Mouse (Mus musculus) intestine, embryonic 15.5 days (tissue): ENCODE measurements around the gene Gpx4. TPM values are rescaled to one million over a fixed set of nuclear protein-coding genes. Genes with fewer than 3 reads are reported as not detected.
"Not testable (repeated sequence)": the region's sequence is repeated elsewhere in the genome, so short reads cannot be mapped to it uniquely, and the experiment has no call there.

Source experiments
- ATAC-seq: fragments of 200-750 bp; cut with Nextera tagmentation; 2 replicates; pipeline ENCODE4 v1.8.0; 2017; ENCODE audit warnings: moderate TSS enrichment, moderate library complexity
- H3K27ac ChIP-seq: fragments of 300-500 bp; sonication (generic); 2 replicates; pipeline ENCODE4 v1.5.1; 2015; ENCODE audit warnings: mild to moderate bottlenecking, inconsistent platforms
- H3K27me3 ChIP-seq: fragments of 300-500 bp; sonication (generic); replicated peaks from 2 replicates; pipeline ENCODE4 v1.6.1; 2015; ENCODE audit warnings: inconsistent platforms
- H3K36me3 ChIP-seq: fragments of 300-500 bp; sonication (generic); 2 replicates; pipeline ENCODE4 v1.6.1; 2015; ENCODE audit warnings: inconsistent platforms
- H3K4me1 ChIP-seq: fragments of 300-500 bp; sonication (generic); replicated peaks from 2 replicates; pipeline ENCODE4 v1.6.1; 2015; ENCODE audit warnings: inconsistent platforms
- H3K4me2 ChIP-seq: fragments of 300-500 bp; sonication (generic); replicated peaks from 2 replicates; pipeline ENCODE4 v1.6.1; 2015; ENCODE audit warnings: mild to moderate bottlenecking, inconsistent platforms
- H3K4me3 ChIP-seq: fragments of 300-500 bp; sonication (generic); replicated peaks from 2 replicates; pipeline ENCODE4 v1.5.1; 2015; ENCODE audit warnings: inconsistent platforms
- H3K9ac ChIP-seq: fragments of 300-500 bp; sonication (generic); 2 replicates; pipeline ENCODE4 v1.6.1; 2015; ENCODE audit warnings: inconsistent platforms
- H3K9me3 ChIP-seq: fragments of 300-500 bp; sonication (generic); 2 replicates; pipeline ENCODE4 v1.6.1; 2016; ENCODE audit warnings: inconsistent platforms
- WGBS: fragments of 180-500 bp; shearing (Covaris S2); methylation state at CpG from one replicate; pipeline ENCODE4 v1.1.7; 2015; 5-methylcytosine and 5-hydroxymethylcytosine counted together
- polyA plus RNA-seq: library from polyadenylated mRNA; unstranded; fragments of >200 nt; fragmentation: Nextera tagmentation; extraction: Ambion mirVana; gene quantifications from 2 replicates; pipeline ENCODE4 v1.2.1, GENCODE M21; 2015

Gene Gpx4
- polyA plus RNA-seq, 1 experiment from 2014 or later = 712 TPM

DNA sequence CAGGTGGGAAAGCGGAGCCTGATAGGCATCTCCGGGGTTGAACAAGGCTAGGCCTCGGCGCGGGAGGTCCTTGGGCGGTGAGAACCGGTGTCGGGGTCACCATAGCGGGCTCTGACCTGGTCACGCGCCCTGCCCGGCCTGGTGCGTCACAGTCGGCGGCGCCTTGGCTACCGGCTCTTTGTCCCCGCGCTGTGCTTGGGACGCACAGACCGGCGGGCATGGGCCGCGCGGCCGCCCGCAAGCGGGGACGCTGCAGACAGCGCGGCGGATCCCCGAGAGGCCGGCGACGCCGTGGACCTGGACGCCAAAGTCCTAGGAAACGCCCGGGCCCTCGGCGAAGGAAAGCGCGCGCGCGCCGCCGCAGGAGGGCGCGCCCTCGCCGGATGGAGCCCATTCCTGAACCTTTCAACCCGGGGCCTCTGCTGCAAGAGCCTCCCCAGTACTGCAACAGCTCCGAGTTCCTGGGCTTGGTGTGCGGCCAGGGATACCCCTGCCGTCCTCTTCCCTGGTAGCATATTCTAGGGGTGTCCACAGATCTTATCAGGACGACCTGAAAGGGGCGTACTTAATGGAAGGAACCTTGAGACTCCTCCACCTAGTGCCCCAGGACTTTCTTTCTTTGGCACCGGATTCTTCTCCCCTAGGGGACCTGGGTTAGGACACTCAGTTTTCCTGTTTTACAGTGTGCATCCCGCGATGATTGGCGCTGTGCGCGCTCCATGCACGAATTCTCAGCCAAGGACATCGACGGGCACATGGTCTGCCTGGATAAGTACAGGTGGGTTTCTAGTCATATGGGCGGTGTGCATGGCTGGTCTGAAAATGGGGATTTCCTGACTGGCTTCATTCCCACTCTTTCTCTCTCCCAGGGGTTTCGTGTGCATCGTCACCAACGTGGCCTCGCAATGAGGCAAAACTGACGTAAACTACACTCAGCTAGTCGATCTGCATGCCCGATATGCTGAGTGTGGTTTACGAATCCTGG lies 7.2 kb downstream of the Gpx4 start:
- H3K27ac ChIP-seq = peak overlapping the region; percentile 96
- no peaks in the 10 kb centered on the region for H3K27me3 ChIP-seq
- H3K4me2 ChIP-seq = peak overlapping the region; percentile 77
- peak; percentile 50 for ATAC-seq
- peak overlapping the region; percentile 86 for H3K9ac ChIP-seq
- WGBS = under 1% methylated on average over 77 of the region's 77 CpGs
- H3K36me3 ChIP-seq = peaks cover 27% of the 10 kb centered on the region
- H3K9me3 ChIP-seq = no peaks in the 10 kb centered on the region
- H3K4me3 ChIP-seq = peak overlapping the region; percentile 81
- H3K4me1 ChIP-seq = peaks cover 36% of the 10 kb centered on the region

DNA sequence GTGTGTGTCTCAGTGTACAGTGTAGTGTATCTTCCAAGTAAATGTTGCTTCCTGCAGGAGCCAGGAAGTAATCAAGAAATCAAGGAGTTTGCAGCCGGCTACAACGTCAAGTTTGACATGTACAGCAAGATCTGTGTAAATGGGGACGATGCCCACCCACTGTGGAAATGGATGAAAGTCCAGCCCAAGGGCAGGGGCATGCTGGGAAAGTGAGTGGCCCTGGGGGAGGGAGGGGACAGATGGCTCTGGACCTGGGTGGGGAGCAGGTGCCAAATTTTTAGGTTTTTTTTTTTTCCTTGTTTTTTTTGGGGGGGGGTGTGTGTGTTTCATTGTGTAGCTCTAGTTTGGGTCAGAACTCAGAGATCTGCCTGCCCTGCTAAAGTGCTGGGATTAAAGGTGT lies 7.9 kb downstream of the Gpx4 start:
- peaks cover 36% of the 10 kb centered on the region for H3K4me1 ChIP-seq

DNA sequence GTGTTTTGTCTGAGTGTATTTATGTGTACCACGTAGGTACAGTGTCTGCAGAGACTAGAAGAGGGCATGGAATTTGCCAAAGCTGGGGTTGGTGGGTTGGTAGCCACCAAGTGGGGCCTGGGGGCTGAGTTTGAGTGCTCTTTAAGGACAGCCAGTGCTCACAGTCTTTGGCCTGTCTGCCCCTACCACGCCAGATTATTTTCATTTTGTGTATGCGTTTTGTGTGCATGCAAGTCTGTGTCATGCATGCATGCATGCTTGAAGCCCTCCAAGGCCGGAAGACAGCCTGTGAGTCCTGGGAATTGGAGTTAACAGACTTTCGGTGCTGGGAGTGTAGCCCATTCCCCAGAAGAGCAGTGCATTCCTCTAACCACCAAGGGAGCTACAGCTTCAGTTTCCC lies 8.4 kb downstream of the Gpx4 start:
- Histone ChIP-seq H3K4me3 (peak overlapping the region; percentile 81), H3K36me3 (peaks cover 38% of the 10 kb centered on the region), H3K4me2 (peak overlapping the region; percentile 77), H3K27me3 (no peaks in the 10 kb centered on the region), H3K27ac (peak overlapping the region; percentile 54; the same call in 1 of the 2 replicates), H3K9me3 (no peaks in the 10 kb centered on the region), H3K4me1 (peaks cover 36% of the 10 kb centered on the region), H3K9ac (peak overlapping the region; percentile 14)
- no peak for ATAC-seq
- 73% methylated on average over 5 of the region's 5 CpGs for WGBS

More for the DNA sequence above, 7.9 kb downstream of the Gpx4 start:
- H3K27ac ChIP-seq, H3K9me3 ChIP-seq, H3K27me3 ChIP-seq, ATAC-seq: not testable (repeated sequence)
- Histone ChIP-seq H3K36me3 (peaks cover 34% of the 10 kb centered on the region), H3K9ac (peak overlapping the region; percentile 86), H3K4me2 (peak overlapping the region; percentile 77), H3K4me3 (peak overlapping the region; percentile 81)
- WGBS = 24% methylated on average over 3 of the region's 3 CpGs

DNA sequence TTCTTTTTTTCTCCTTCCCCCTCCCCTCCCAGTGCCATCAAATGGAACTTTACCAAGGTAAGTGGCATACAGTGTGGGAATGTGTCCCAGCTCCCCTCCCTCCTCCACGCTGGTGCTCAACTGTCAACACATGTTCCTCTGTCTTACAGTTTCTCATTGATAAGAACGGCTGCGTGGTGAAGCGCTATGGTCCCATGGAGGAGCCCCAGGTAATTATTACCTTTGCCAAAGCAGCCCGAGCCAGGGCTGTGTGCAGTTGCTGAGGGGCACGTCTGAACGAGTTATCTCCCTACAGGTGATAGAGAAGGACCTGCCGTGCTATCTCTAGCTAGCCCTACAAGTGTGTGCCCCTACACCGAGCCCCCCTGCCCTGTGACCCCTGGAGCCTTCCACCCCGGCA lies 8.9 kb downstream of the Gpx4 start:
- Histone ChIP-seq H3K36me3 (peaks cover 39% of the 10 kb centered on the region), H3K27ac (peak overlapping the region; percentile 54; the same call in 1 of the 2 replicates), H3K4me3 (no peak overlapping the region), H3K27me3 (no peaks in the 10 kb centered on the region), H3K4me2 (peak overlapping the region; percentile 77), H3K9ac (0 out of 2 replicates have a peak overlapping the region, but pooled peaks have one; percentile 14), H3K4me1 (peaks cover 32% of the 10 kb centered on the region), H3K9me3 (no peaks in the 10 kb centered on the region)
- WGBS = 66% methylated on average over 9 of the region's 10 CpGs
- no peak for ATAC-seq

DNA sequence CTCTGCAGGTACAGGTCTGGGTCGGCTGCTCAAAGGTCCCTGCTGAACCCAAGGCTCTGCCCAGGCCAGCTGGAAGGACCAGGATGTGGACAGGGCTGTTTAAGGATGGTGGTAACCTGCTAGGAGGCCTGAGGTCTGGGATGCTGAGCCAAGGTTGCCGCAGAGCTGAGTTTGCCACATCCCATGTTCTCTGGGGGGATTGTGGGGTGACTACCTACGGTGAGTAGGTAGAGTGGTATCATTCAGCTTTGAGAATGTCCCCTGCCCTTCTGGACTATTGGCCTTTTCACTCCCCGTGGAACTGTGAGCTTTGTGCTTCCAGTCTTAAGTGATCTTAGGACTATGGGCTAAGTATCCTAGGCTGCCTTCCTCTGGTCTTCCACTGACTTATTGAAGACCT lies 9.5 kb downstream of the Gpx4 start:
- 77% methylated on average over 4 of the region's 4 CpGs for WGBS
- H3K4me3 ChIP-seq = no peak overlapping the region
- no peak for ATAC-seq
- H3K4me2 ChIP-seq = peak overlapping the region; percentile 33
- peak overlapping the region; percentile 22; the same call in 1 of the 2 replicates for H3K27ac ChIP-seq
- peaks cover 26% of the 10 kb centered on the region for H3K4me1 ChIP-seq
- H3K9ac ChIP-seq = no peak overlapping the region
- H3K36me3 ChIP-seq = peaks cover 39% of the 10 kb centered on the region
- H3K9me3 ChIP-seq = no peaks in the 10 kb centered on the region
- H3K27me3 ChIP-seq = no peaks in the 10 kb centered on the region

DNA sequence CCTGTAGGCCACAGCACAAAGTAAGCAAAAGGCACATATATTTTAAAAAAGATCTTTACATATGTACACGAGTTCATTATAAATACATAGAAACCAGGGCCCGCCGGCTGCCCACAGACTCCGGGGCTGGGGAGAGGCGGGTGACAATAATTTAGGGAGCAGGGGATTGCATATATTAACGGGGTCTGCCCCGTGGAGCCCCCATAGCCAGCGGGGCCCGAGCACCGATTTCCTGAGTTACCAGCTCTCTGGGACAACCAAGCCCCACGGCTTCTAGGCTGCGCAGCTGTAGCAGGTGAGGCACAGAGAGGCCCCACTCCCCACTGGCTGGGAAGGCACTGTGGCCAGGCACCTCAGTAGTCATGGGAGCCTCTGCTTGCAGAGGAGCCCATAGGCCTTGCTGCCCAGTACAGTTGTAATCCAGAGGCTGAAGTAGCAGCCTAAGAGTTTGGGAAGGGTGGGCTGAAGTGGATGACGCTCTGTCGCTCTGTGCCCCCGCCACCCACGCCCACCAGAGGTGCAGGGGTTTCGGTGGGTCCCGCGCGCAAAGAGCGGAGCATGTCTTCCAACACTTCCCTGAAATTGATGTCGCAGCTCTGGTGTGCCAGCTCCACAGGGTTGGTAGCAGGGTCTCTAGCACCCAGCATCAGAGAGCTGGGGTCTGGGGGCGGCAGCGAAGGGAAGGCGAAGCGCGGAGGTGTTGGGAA lies 10.2 kb downstream of the Gpx4 start:
- H3K36me3 ChIP-seq = peaks cover 41% of the 10 kb centered on the region
- no peaks in the 10 kb centered on the region for H3K9me3 ChIP-seq
- peaks cover 20% of the 10 kb centered on the region for H3K4me1 ChIP-seq
- no peak overlapping the region for H3K9ac ChIP-seq
- no peak overlapping the region for H3K27ac ChIP-seq
- no peak overlapping the region for H3K4me2 ChIP-seq
- no peak for ATAC-seq
- no peaks in the 10 kb centered on the region for H3K27me3 ChIP-seq
- H3K4me3 ChIP-seq = no peak overlapping the region
- WGBS = 89% methylated on average over 27 of the region's 27 CpGs

DNA sequence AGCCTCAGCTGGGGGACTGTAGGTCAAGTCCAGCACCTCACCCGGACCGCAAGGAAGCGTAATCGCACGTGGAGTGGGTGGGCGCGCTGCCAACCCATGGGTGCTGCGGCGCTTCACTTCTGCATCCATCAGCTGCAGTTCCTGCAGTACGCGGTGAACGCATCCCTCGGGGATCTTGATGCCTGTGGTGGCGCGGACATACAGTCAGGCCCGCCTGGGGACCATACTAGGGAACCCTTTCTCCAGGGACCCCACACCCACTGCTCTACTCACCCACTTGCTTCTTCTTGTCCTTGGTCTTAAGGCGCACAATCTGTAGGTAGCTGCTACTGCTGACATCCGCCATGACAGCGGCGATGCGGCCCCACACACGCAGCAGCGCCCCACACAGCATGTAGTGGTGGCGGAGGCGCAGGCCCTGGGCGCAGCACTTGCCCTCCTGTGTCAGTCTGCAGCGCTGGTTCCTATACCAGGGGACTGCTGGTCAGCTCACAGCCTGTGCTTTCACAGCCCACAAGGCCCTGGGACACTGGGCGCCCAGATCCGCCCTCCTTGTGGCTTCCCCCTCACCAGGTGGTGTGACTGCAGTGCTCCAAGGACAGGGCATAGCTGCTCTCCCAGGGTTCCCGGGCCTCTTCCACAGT lies 10.8 kb downstream of the Gpx4 start:
- Histone ChIP-seq H3K9ac (no peak overlapping the region), H3K9me3 (no peaks in the 10 kb centered on the region), H3K27ac (no peak overlapping the region), H3K36me3 (peaks cover 44% of the 10 kb centered on the region), H3K4me2 (no peak overlapping the region), H3K4me1 (peaks cover 17% of the 10 kb centered on the region), H3K27me3 (no peaks in the 10 kb centered on the region), H3K4me3 (no peak overlapping the region)
- WGBS = 77% methylated on average over 30 of the region's 30 CpGs
- no peak for ATAC-seq

DNA sequence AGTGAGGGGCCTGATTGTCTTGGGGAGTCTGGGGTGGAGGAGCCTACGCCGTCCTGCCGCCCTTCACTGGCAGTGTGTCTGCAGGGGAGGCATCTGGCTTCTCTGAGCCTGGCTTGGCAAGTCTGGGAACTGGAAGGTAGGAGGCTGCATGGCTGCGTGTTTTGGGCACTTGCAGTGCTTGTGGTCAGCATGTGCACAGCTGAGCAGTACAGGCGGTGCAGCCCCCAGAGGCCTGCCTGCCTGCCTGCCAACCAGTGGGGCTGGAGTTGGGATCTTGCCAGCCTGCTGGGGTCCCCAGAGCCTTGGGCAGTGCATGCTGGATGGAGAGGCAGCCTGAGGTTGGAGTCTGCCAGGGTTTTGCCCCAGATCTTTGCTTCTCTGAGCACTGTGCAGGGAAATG lies 16.1 kb downstream of the Gpx4 start:
- ATAC-seq = no peak
- 91% methylated on average over 5 of the region's 5 CpGs for WGBS
- no peak overlapping the region for H3K4me2 ChIP-seq
- H3K4me1 ChIP-seq = no peaks in the 10 kb centered on the region
- no peak overlapping the region for H3K9ac ChIP-seq
- H3K27me3 ChIP-seq = no peaks in the 10 kb centered on the region
- no peaks in the 10 kb centered on the region for H3K9me3 ChIP-seq
- no peak overlapping the region for H3K27ac ChIP-seq
- no peak overlapping the region for H3K4me3 ChIP-seq
- H3K36me3 ChIP-seq = peaks cover 35% of the 10 kb centered on the region

DNA sequence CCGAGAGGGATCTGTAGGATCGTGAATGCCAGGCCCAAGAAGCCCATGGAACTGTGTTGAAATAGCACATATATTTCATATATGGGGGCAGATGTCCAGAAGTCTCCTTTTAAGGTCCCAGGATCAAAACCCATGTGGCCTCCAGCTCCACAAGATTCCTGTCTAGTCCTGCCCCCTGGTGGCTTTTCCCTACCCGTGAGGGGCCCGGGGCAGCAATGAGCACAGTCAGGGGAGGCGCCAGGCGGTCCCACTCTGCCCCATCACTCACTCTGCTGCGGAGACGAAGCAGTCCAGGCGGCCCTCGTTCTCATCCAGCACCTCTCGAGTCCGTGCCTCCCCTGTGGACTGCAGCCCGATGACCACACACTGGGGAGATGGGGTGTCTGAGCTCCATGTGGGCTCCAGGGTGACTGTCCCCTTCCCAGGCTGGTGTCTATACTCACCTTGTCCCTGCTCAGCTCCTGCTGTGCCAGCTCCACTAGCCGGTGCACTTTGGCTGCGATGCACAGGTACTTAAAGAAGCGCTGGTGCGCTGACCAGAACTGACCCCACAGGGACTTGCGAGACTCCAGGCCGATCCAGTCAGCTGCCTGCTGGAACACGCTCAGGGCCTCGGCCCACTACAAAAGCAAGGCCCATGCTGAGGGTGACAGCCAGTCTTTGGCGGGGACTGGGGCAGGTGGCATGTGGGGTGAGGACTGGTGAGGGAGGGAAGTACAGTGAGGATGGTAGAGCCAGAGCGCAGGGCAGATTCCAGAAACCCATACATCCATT lies 17.1 kb downstream of the Gpx4 start:
- H3K4me2 ChIP-seq = no peak overlapping the region
- no peaks in the 10 kb centered on the region for H3K27me3 ChIP-seq
- H3K4me1 ChIP-seq = no peaks in the 10 kb centered on the region
- H3K9ac ChIP-seq = no peak overlapping the region
- H3K36me3 ChIP-seq = peaks cover 27% of the 10 kb centered on the region
- ATAC-seq = no peak
- no peak overlapping the region for H3K4me3 ChIP-seq
- WGBS = 75% methylated on average over 23 of the region's 23 CpGs
- H3K9me3 ChIP-seq = no peaks in the 10 kb centered on the region
- no peak overlapping the region; the same call in 1 of the 2 replicates for H3K27ac ChIP-seq

DNA sequence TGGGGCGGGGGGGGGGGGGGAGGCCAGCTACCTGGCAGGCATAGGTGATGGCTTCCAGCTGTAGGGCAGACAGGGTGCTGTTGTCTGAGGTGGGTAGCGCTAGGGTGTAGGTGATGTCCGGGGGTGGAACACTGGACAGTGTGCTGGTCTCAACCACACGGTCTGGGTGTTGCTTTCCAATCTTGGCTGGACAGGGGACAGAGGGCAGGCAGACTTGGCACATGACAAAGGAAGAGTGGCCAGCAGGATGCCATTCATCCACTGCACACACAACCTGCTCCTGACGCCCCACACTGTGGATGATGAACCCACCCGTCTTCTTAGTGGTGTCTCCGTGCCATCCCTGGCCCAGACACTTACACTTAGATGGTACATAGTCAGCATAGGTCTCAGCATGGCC lies 22.3 kb downstream of the Gpx4 start:
- Histone ChIP-seq H3K4me1 (peaks cover 9% of the 10 kb centered on the region), H3K4me2 (no peak overlapping the region), H3K4me3 (no peak overlapping the region), H3K27ac (no peak overlapping the region), H3K9ac (no peak overlapping the region), H3K36me3 (peaks cover 5% of the 10 kb centered on the region; the same call in 1 of the 2 replicates), H3K27me3 (no peaks in the 10 kb centered on the region), H3K9me3 (no peaks in the 10 kb centered on the region)
- no peak for ATAC-seq
- WGBS = 90% methylated on average over 6 of the region's 7 CpGs

DNA sequence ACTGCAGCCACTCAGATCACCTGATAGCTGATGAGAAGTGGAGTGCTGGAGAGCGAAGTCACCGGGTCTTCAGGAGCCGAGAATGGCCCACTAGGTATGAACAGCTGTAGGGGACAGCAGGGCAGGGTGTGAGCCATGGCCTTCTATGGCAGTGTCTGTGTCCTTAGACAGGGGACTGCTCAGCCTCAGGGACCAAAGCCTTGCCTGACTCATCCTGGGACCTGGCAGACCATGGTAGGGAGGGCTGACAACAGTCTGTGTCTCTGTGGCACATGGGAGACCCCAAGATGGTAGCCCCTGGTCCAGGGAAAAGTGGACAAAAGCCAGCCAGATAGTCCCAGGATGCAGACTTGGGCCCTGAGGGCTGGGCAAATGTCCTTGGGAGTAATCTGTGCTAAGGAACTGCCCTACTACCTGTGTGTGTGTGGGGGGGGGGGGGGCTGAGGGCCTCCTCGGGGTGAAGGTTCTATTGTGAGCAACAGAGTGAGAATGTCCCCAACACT lies 23.0 kb downstream of the Gpx4 start:
- H3K27me3 ChIP-seq = no peaks in the 10 kb centered on the region
- ATAC-seq = no peak
- no peak overlapping the region for H3K9ac ChIP-seq
- 94% methylated on average over 4 of the region's 4 CpGs for WGBS
- no peaks in the 10 kb centered on the region for H3K9me3 ChIP-seq
- peaks cover 13% of the 10 kb centered on the region for H3K4me1 ChIP-seq
- H3K4me3 ChIP-seq = no peak overlapping the region
- no peak overlapping the region for H3K27ac ChIP-seq
- H3K36me3 ChIP-seq = peaks cover 3% of the 10 kb centered on the region; the same call in 1 of the 2 replicates
- no peak overlapping the region for H3K4me2 ChIP-seq
